ENCODE assay signal across 8 mouse cellular contexts in the genomic region with DNA sequence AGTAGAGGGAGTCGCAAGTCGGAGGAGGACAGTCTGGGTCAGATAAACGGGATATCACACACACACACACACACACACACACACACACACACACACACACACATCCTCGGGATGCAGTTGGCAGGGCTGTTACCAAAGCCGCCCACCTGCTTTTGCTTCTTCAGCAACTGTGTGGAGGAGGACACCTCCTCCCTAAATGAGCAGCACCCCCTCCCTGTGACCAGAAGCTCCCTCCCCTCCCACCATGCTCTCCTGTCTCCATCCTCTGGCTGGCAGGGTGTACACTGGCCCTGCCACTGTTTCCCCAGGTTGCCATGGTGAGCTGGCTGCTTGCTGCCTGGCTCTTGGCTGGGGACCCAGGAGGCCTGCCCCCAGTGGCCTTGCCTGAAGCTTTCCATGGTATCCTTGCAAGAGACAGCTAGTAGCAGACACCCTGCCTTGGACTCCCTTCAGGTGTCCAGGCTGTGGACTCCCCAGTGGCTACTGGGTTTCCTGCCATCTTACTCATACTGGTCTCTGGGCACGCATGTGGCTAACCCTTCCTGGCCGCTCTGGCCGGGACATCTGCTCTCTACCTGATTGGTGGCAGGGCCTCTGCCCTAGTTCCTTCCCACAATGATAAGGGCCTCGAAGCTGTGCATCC. TPM values are rescaled to one million over a fixed set of nuclear protein-coding genes. Genes with fewer than 3 reads are reported as not detected.
A peak's percentile ranks its signal among the peaks of the same experiment; 100 is the strongest.
DNase-seq lines count a peak whose midpoint lies in the region; ATAC-seq and TF ChIP-seq lines count a peak whose summit lies in the region.

No protein-coding gene starts in this region.

- peak overlapping the region; percentile 69; the same call in 1 of the 2 replicates for H3K27ac ChIP-seq in ES-Bruce4 (ENCODE audit: insufficient read depth, low read length)
- H3K27ac ChIP-seq in forebrain, embryonic 11.5 days (ENCODE audit: low read depth, low read length), result peak overlapping the region; percentile 14; the same call in 1 of the 2 replicates
- H3K27ac ChIP-seq in heart, postnatal 0 days (ENCODE audit: low read depth), result no peak overlapping the region

- peaks cover 32% of the 10 kb centered on the region for H3K36me3 ChIP-seq in ES-Bruce4 (ENCODE audit: control insufficient read depth, insufficient read depth, low read length, poor library complexity, severe bottlenecking)
- H3K36me3 ChIP-seq in forebrain, embryonic 11.5 days (ENCODE audit: control insufficient read depth, insufficient read depth, low read length), result no peaks in the 10 kb centered on the region; the same call in 1 of the 2 replicates
- H3K36me3 ChIP-seq in heart, postnatal 0 days (replicated peaks; ENCODE audit: control insufficient read depth, insufficient read depth, low read length), result peaks cover 38% of the 10 kb centered on the region

- TF ChIP-seq CTCF in ES-Bruce4 (IDR thresholded peaks at IDR 0.05; ENCODE audit: low read depth, low read length), result no peak
- TF ChIP-seq CTCF in heart, postnatal 0 days (IDR thresholded peaks at IDR 0.05; ENCODE audit: low read depth), result peak; percentile 52

- DNase-seq in adrenal gland, postnatal 14 days, result peak; percentile 92
- peak; percentile 71 for DNase-seq in forebrain, embryonic 11.5 days (ENCODE audit: low spot score)
- peak; percentile 69 for DNase-seq in heart, postnatal 0 days (ENCODE audit: low spot score)
- DNase-seq in layer of hippocampus, postnatal 10 days (ENCODE audit: low spot score in 2 of 2), result peak; percentile 81 to 86
- DNase-seq in right cerebral cortex, postnatal 14 days, result peak; percentile 64

- no peak overlapping the region for H3K4me2 ChIP-seq in forebrain, embryonic 11.5 days (ENCODE audit: low read depth, low read length, severe bottlenecking)
- peak overlapping the region; percentile 84; the same call in 1 of the 2 replicates for H3K4me2 ChIP-seq in heart, postnatal 0 days (ENCODE audit: low read depth, low read length)

- no peak for TF ChIP-seq POLR2A in ES-Bruce4 (IDR thresholded peaks at IDR 0.05; ENCODE audit: insufficient read depth, low read length)

- TF ChIP-seq EP300 in ES-Bruce4 (IDR thresholded peaks at IDR 0.05; ENCODE audit: insufficient read depth, low read depth, low read length), result no peak
- no peak for TF ChIP-seq EP300 in heart, postnatal 0 days (IDR thresholded peaks at IDR 0.05; ENCODE audit: low read depth)

- ATAC-seq in forebrain, embryonic 11.5 days (replicated peaks; ENCODE audit: low FRiP score), result no peak
- ATAC-seq in heart, postnatal 0 days (ENCODE audit: insufficient read depth, low read depth), result peak; percentile 44
- peak; percentile 32 for ATAC-seq in megakaryocyte progenitor cell, adult 5-6 weeks (replicated peaks; ENCODE audit: poor library complexity)
- no peak for ATAC-seq in monocyte, adult 5-6 weeks (replicated peaks; ENCODE audit: insufficient number of reproducible peaks, low FRiP score, low TSS enrichment, poor library complexity, severe bottlenecking)

- H3K4me3 ChIP-seq in ES-Bruce4 (ENCODE audit: low read depth, low read length), result no peak overlapping the region
- no peak overlapping the region for H3K4me3 ChIP-seq in forebrain, embryonic 11.5 days (ENCODE audit: low read depth, low read length)
- H3K4me3 ChIP-seq in heart, postnatal 0 days (ENCODE audit: low read depth, low read length), result no peak overlapping the region

- WGBS in forebrain, embryonic 11.5 days, result 45% methylated on average over 9 of the region's 9 CpGs
- WGBS in heart, postnatal 0 days, result 31% methylated on average over 9 of the region's 9 CpGs

- H3K4me1 ChIP-seq in ES-Bruce4 (ENCODE audit: control insufficient read depth, insufficient read depth, low read length), result peaks cover 14% of the 10 kb centered on the region
- H3K4me1 ChIP-seq in forebrain, embryonic 11.5 days (replicated peaks; ENCODE audit: control insufficient read depth, insufficient read depth, low read length), result peaks cover 91% of the 10 kb centered on the region
- H3K4me1 ChIP-seq in heart, postnatal 0 days (ENCODE audit: control insufficient read depth, insufficient read depth), result peaks cover 68% of the 10 kb centered on the region

- 0 out of 2 replicates have a peak overlapping the region, but pooled peaks have one; percentile 27 for H3K9ac ChIP-seq in ES-Bruce4 (ENCODE audit: low read depth, poor library complexity, severe bottlenecking)
- H3K9ac ChIP-seq in forebrain, embryonic 11.5 days (ENCODE audit: low read length), result no peak overlapping the region
- H3K9ac ChIP-seq in heart, postnatal 0 days (replicated peaks; ENCODE audit: low read depth, low read length), result no peak overlapping the region

- H3K9me3 ChIP-seq in ES-Bruce4 (replicated peaks; ENCODE audit: control insufficient read depth, insufficient read depth, low read length, poor library complexity, severe bottlenecking), result no peaks in the 10 kb centered on the region
- no peaks in the 10 kb centered on the region for H3K9me3 ChIP-seq in forebrain, embryonic 11.5 days (ENCODE audit: control insufficient read depth, low read length)
- no peaks in the 10 kb centered on the region for H3K9me3 ChIP-seq in heart, postnatal 0 days (replicated peaks; ENCODE audit: control insufficient read depth, low read length)

- no peaks in the 10 kb centered on the region for H3K27me3 ChIP-seq in ES-Bruce4 (ENCODE audit: control insufficient read depth, insufficient read depth, low read length, poor library complexity, severe bottlenecking)
- peaks cover 11% of the 10 kb centered on the region for H3K27me3 ChIP-seq in forebrain, embryonic 11.5 days (ENCODE audit: control insufficient read depth, insufficient read depth, low read length)
- no peaks in the 10 kb centered on the region for H3K27me3 ChIP-seq in heart, postnatal 0 days (ENCODE audit: control insufficient read depth, insufficient read depth, low read length)

RNA-seq across cellular contexts. Expression of a gene that starts 16.2 kb away (rescaled TPM):
- not detected in 2 replicates for polyA plus RNA-seq in ES-Bruce4 (2011; ENCODE audit: insufficient read depth, insufficient read length, low read depth, missing spikeins)
- not detected in 2 replicates for total RNA-seq in adrenal gland, postnatal 14 days (2021)
- polyA plus RNA-seq in forebrain, embryonic 11.5 days (2014; fragmentation: Nextera tagmentation; extraction: Ambion mirVana), result 0.23 TPM in 1 of 2 replicates, not detected in the other
- total RNA-seq in heart, postnatal 0 days (2014; rRNA removed; ENCODE audit: low replicate concordance), result 4.2 and 14.7 TPM in 2 replicates
- polyA plus RNA-seq in heart, postnatal 0 days (2015; fragmentation: Nextera tagmentation; extraction: Ambion mirVana), result 5.8 and 6.3 TPM in 2 replicates
- total RNA-seq in layer of hippocampus, postnatal 10 days (2021), result 1 to 10 TPM; 2.4 to 3.6 TPM
- total RNA-seq in megakaryocyte progenitor cell, adult 5-6 weeks (2015), result not detected in 2 replicates
- not detected in 2 replicates for total RNA-seq in megakaryocyte progenitor cell, adult 5-6 weeks (2017)
- not detected in 3 replicates for total RNA-seq in monocyte, adult 5-6 weeks (2017)

RNA-seq across cellular contexts. Expression of a gene that starts 39.0 kb away (rescaled TPM):
- 23.7 and 26.3 TPM in 2 replicates for polyA plus RNA-seq in ES-Bruce4 (2011; ENCODE audit: insufficient read depth, insufficient read length, low read depth, missing spikeins)
- total RNA-seq in adrenal gland, postnatal 14 days (2021), result 24.5 and 29.3 TPM in 2 replicates
- polyA plus RNA-seq in forebrain, embryonic 11.5 days (2014; fragmentation: Nextera tagmentation; extraction: Ambion mirVana), result 23.3 and 25.2 TPM in 2 replicates
- 24.0 and 36.2 TPM in 2 replicates for total RNA-seq in heart, postnatal 0 days (2014; rRNA removed; ENCODE audit: low replicate concordance)
- polyA plus RNA-seq in heart, postnatal 0 days (2015; fragmentation: Nextera tagmentation; extraction: Ambion mirVana), result 14.7 and 15.8 TPM in 2 replicates
- 10 to 100 TPM; 21.7 to 24.0 TPM for total RNA-seq in layer of hippocampus, postnatal 10 days (2021)
- total RNA-seq in megakaryocyte progenitor cell, adult 5-6 weeks (2015), result 4.4 and 5.9 TPM in 2 replicates
- 1.6 and 2.2 TPM in 2 replicates for total RNA-seq in megakaryocyte progenitor cell, adult 5-6 weeks (2017)
- total RNA-seq in monocyte, adult 5-6 weeks (2017), result 61.0 to 76.9 TPM (median 62.9 TPM) in 3 replicates

RNA-seq across cellular contexts. Expression of a gene that starts 57.4 kb away (rescaled TPM):
- polyA plus RNA-seq in ES-Bruce4 (2011; ENCODE audit: insufficient read depth, insufficient read length, low read depth, missing spikeins), result 631 and 674 TPM in 2 replicates
- total RNA-seq in adrenal gland, postnatal 14 days (2021), result 52.0 and 70.5 TPM in 2 replicates
- 446 and 476 TPM in 2 replicates for polyA plus RNA-seq in forebrain, embryonic 11.5 days (2014; fragmentation: Nextera tagmentation; extraction: Ambion mirVana)
- 52.9 and 91.1 TPM in 2 replicates for total RNA-seq in heart, postnatal 0 days (2014; rRNA removed; ENCODE audit: low replicate concordance)
- 38.2 and 38.9 TPM in 2 replicates for polyA plus RNA-seq in heart, postnatal 0 days (2015; fragmentation: Nextera tagmentation; extraction: Ambion mirVana)
- 10 to 100 TPM; 16.6 to 19.1 TPM for total RNA-seq in layer of hippocampus, postnatal 10 days (2021)
- 284 and 285 TPM in 2 replicates for total RNA-seq in megakaryocyte progenitor cell, adult 5-6 weeks (2015)
- 584 and 646 TPM in 2 replicates for total RNA-seq in megakaryocyte progenitor cell, adult 5-6 weeks (2017)
- 14.1 to 26.1 TPM (median 15.5 TPM) in 3 replicates for total RNA-seq in monocyte, adult 5-6 weeks (2017)

RNA-seq across cellular contexts. Expression of a gene that starts 59.0 kb away (rescaled TPM):
- polyA plus RNA-seq in ES-Bruce4 (2011; ENCODE audit: insufficient read depth, insufficient read length, low read depth, missing spikeins), result 54.3 and 55.8 TPM in 2 replicates
- total RNA-seq in adrenal gland, postnatal 14 days (2021), result 3.5 and 5.8 TPM in 2 replicates
- polyA plus RNA-seq in forebrain, embryonic 11.5 days (2014; fragmentation: Nextera tagmentation; extraction: Ambion mirVana), result 52.8 and 54.7 TPM in 2 replicates
- total RNA-seq in heart, postnatal 0 days (2014; rRNA removed; ENCODE audit: low replicate concordance), result 1.4 and 2.2 TPM in 2 replicates
- 4.2 and 4.5 TPM in 2 replicates for polyA plus RNA-seq in heart, postnatal 0 days (2015; fragmentation: Nextera tagmentation; extraction: Ambion mirVana)
- total RNA-seq in layer of hippocampus, postnatal 10 days (2021), result 1 to 10 TPM; 1.1 to 2.2 TPM
- total RNA-seq in megakaryocyte progenitor cell, adult 5-6 weeks (2015), result 42.6 and 56.1 TPM in 2 replicates
- total RNA-seq in megakaryocyte progenitor cell, adult 5-6 weeks (2017), result 40.7 and 44.1 TPM in 2 replicates
- 0.67 to 1.7 TPM (median 0.75 TPM) in 3 replicates for total RNA-seq in monocyte, adult 5-6 weeks (2017)

Comparison
In these comparisons a context has a peak if more than half of its experiments do, and no peak if none do; other contexts are left out.
1. ATAC-seq: peak in heart, postnatal 0 days (single experiment) and megakaryocyte progenitor cell, adult 5-6 weeks (single experiment); none in forebrain, embryonic 11.5 days (single experiment) and monocyte, adult 5-6 weeks (single experiment).
2. Peak in every context shown above with its lines, with median percentiles within 50 percentile points of each other: DNase-seq.